Mouse (Mus musculus) kidney, postnatal 14 days (tissue): ENCODE data around the gene Gm9733.
A peak's percentile ranks its signal among the peaks of the same experiment; 100 is the strongest.
"Not testable (repeated sequence)": the region's sequence is repeated elsewhere in the genome, so short reads cannot be mapped to it uniquely, and the experiment has no call there.

ENCODE experiments used
- DNase-seq: peaks from one replicate; pipeline ENCODE4 v3.0.0; 2022; ENCODE audit warnings: mixed read lengths

Gene Gm9733

DNA sequence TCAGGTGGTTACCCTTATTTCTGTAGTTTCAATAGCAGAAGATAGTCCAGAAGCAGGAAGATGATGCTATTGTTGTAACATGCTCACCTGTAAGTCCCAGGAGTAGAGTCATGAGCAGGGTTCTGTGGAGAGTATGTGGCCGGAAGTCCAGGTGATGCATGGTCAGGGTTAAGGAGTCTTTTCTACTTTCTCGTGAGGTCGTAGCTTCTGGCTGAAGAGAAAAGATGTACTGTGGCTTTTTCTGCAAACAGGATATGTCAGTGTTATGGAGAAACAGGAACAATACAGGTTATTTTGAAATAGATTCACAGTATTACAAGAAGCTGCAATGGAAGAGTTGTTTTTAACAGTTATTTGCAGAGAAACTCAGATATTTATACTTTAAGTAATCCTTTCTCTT, at the start of gene Gm9733:
Gene Gm9733, minus strand, starts transcription at position 240 of the 400 bp plus-strand sequence.
- DNase-seq = no peak

DNA sequence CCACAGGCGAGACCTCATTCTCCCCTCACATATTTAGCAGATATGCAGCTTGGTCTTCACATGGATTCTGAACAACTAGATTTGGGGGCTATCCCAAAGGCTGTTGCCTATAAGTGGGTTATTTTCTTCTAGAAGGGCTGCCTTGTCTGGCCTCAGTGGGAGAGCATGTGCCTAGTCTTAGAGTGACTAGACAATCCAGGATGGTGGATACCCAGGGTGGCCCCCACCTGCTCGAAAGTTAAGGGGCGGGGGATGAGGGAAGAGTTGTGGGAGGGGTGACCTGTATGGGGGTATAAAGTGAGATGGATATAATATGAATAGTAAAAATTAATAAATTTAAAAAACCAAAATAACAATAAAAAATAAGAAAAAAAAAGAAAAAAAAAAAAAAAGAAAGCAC, 23.6 kb upstream of the Gm9733 start:
- DNase-seq = not testable (repeated sequence)

DNA sequence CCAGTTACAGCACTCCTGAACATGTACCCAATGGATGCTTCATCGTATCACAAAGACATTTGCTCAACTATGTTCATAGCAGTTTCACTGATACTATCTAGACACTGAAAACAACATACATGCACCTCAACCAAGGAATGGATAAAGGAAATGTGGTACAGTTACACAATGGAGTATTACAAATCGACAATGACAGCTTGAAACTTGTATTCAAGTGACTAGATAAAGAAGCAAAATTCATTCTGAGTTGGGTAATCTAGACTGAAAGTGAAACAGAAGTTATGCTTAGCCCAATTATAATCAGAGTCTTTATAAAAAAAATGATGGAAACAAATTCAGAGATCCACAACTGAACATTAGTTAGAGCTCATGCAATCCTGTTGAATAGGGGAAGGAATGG, 18.2 kb upstream of the Gm9733 start:
- not testable (repeated sequence) for DNase-seq

DNA sequence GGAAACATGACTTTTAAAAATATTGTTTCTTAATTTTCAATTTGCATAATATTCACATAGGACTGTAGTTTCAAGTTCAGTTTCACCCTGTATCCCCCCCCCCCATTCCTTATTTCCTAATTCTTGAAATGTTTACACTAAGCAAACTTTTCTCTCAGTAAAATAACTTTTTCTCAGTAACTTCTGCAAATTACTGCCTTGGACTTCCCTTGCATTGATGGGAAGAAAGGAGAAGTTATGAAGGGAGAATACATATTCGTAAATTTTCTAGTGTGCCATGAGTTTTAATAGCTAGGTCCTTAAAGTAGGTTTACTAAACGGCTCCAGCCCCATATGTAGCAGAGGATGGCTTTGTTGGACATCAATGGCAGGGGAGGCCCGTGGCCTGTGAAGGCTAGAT, 13.5 kb upstream of the Gm9733 start:
- not testable (repeated sequence) for DNase-seq

DNA sequence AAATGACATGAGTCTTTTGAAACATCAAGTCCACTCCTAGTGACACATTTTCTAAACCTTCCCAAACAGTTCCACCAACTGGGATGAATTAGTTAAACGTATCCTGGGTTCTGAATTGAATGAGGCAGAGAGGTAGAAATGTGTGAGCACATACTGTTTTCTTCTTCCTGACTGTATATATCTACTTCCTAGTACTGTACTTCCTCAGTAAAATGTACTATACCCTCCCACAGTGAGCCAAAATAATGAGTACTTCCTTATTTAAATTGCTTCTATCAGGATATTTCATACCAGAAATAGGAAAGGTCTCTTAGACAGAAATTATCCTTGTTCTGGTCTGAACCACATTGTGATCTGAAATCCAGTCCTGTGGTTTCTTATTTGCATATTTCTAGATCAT, 8.2 kb upstream of the Gm9733 start:
- no peak for DNase-seq

DNA sequence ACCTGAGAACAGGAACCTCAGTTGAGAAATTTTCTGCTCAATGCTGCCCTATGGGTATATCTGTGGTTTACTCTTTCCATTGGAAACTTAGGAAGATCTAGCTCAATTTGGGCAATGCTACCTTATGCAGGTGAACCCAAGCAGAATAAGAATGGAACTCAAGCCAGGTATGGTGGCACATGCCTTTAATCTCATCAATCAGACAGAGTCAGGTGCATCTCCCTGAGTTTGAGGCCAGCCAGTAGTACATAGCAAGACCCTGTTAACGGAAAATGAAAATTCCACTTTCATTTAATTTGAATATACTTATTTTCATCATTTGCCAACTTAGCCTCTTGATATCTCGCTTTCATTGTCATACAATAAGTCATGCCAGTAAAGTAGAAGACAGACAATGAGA, 2.1 kb upstream of the Gm9733 start:
- no peak for DNase-seq

DNA sequence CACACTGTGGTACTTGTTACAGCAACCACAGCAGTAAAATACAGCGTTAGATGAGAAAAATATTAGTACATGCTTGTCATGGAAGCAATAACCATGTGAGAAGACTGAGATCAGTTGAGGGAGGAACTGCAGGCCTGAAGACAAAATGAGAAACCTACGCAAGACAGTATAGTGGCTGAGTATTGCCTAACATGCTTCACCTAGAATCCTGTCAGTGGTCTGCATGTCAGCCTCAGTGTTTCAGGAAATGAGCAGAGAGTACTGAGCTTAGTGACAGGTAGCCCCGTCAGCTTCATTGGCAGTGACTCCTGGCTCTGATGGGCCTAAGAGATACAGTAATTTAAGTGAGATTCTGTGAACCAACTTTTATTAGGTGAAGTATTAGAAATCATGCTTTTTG, 557 bp downstream of the Gm9733 start:
- DNase-seq = no peak

DNA sequence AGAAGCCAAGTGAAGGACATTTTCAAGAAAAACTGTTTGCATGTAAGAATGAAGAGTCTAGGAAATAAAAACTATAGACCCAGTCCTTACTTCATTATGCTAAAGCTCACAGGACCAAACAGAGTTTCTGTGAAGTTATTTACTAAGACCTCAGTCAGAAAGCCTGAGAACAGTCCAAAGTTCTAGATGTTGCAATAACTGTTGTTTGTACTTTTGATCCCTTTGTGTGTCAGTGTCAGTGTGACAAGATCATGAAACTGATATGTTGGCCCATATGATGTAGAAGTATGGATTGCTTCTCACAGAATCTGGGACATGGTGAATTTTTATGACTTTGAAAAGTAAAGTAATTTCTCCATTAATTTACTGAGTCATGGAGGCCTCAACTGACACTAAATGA, 2.6 kb downstream of the Gm9733 start:
- no peak for DNase-seq

DNA sequence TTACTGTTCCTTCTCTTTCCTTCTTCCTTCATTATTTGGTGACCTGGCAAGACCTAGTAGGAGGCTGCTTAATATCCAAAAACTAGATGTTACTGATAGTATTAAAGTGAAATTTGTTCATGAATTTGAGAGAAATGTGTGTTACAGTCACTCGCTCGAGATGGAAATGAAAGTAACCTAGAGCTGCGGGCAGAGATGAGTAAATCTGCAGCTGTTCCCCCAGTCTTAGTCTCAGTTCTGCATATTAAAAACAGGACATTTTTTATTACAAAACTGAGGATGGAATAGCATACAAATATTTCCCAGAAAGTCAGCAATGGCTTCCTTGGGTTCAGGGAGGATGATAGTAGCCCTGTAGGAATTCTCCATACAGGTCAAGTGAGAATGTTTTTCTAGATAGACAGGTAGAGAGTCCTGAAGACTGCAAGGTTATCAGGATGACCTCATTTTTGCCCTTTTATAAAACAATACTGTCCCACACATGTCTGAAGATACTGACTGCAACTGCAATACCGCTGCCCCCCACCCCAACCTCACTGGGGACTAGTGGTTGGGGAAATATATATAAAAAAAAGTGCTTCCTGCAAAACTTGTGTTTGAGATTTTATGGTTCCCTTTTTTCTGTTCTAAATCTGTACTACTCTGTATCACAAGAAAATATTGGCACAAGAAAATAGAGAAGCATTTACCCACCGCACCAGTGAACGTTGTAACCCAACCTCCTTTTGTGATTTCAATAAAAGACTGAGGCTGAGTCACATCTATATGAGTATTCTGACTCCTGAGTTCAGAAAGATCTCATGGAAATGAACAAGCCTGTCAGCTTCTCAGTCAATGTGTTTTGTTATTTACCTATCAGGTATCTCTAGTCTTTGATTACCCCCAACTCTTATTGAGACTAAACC, 47.4 kb downstream of the Gm9733 start:
- no peak for DNase-seq

DNA sequence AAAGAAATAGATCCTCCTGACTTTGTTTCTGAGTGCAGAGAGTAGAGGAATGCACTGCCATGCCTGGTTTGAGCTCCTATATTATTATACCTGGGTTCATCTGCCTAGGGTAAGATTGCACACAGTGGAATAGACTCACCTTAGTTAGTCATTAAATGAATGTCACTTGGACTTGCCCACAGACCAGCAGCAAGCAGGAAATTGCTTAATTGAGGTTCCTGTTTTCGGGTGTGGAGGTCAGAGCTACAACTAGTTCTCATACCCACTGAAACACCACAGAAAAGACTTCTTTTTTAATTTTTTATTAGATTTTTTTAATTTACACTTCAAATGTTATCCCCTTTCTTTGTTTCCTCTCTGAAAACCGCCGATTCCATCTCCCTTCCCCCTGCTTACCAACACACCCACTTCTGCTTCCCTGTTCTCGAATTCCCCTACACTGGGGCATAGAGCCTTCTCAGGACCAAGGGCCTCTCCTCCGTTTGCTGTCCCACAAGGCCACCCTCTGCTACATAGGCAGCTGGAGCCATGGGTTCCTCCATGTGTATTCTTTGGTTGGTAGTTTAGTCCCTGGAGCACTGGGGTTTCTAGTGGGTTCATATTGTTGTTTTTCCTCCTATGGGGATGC, 56.1 kb downstream of the Gm9733 start:
- no peak for DNase-seq

DNA sequence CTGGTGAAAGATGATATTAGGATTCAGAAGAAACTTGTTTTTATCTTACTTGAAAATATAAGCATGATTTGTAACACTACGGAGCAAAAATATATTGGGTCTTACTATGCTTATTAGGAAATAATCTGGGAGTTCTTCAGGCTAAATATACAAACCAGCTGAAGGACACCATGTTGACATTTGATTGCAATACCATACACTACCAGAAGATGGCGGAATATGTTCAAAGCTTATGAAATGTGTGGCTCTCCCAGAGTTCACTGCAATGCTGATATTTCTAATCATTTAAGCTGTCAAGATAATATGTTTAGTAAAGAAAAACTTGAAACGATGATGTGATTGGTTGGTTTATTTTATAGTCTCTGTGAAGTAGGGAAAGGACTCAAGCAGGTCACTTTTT, 67.7 kb downstream of the Gm9733 start:
- DNase-seq = peak; percentile 10

DNA sequence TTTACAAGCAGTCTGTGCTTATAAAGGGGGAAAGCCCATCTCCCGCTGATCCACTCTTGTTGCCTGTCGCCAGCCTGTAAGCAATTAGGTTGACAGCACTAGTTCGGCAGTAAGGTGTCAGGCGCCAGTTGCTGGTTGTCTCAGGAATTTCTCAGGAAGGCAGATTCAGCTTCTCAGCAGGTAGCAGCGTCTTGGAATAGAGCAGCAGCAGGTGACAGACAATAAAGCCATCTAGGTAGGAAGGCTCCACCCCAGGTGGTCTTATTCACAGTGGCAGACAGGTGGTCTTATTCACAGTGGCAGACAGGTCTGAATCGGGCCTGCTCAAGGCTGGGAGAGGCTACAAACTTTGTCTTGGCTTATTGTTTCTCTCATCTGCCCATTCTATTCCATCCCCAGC, 76.4 kb downstream of the Gm9733 start:
- no peak for DNase-seq
